Mouse (Mus musculus): ENCODE results near the gene Gm20388. TPM values are rescaled to one million over a fixed set of nuclear protein-coding genes. Genes with fewer than 3 reads are reported as not detected.

Gm20388 gene
- polyA plus RNA-seq, 1 experiment from 2014 or later: not detected

GRCm38 (mm10) chr8:123415967-123416943, 3505.6 kb downstream of the Gm20388 start:
- 72% methylated on average over 8 of the region's 8 CpGs for WGBS
- Histone ChIP-seq H3K36me3 (peaks cover 12% of the 10 kb centered on the region), H3K9ac (no peak overlapping the region), H3K4me1 (peaks cover 21% of the 10 kb centered on the region), H3K27ac (no peak overlapping the region), H3K4me3 (no peak overlapping the region), H3K27me3 (peaks cover 30% of the 10 kb centered on the region), H3K4me2 (no peak overlapping the region), H3K9me3 (no peaks in the 10 kb centered on the region)
- no peak for ATAC-seq (ENCODE audit: insufficient number of reproducible peaks, insufficient read depth, low FRiP score, low TSS enrichment, low read depth)

DNA sequence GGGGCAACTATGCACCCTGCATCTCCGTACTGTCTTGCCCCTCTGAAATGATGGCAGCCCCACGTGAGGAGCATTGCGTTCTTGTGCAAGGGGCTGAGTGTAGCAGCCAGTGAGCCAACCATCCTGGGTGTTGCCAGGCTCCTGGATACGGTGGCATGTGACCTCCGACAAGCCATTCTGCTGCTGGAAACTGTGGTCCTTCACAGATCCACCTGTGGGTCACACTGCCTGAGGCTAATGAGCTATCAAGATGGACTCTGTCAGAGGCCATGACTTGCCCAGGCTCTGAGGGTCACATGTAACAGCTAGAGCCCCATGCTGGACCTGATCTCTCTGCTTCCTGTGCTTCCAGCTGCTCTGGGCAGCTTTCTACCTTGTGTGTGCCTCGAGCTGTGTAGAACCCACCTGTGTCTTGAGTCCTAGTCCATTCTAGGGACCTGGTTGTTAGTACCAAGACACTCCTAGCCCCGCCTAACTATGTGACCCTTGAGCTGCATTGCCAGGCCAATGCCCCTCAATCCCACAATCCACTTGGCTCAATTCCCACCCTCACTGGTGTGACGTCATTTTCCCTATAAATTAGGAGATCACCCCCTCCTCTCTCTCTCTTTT, 3506.4 kb downstream of the Gm20388 start:
- Histone ChIP-seq H3K9me3 (no peaks in the 10 kb centered on the region), H3K27me3 (peaks cover 22% of the 10 kb centered on the region), H3K9ac (no peak overlapping the region), H3K4me2 (no peak overlapping the region), H3K36me3 (peaks cover 13% of the 10 kb centered on the region), H3K27ac (no peak overlapping the region), H3K4me1 (peaks cover 14% of the 10 kb centered on the region), H3K4me3 (no peak overlapping the region)
- ATAC-seq (ENCODE audit: insufficient number of reproducible peaks, insufficient read depth, low FRiP score, low TSS enrichment, low read depth): no peak
- WGBS: 77% methylated on average over 8 of the region's 8 CpGs

DNA sequence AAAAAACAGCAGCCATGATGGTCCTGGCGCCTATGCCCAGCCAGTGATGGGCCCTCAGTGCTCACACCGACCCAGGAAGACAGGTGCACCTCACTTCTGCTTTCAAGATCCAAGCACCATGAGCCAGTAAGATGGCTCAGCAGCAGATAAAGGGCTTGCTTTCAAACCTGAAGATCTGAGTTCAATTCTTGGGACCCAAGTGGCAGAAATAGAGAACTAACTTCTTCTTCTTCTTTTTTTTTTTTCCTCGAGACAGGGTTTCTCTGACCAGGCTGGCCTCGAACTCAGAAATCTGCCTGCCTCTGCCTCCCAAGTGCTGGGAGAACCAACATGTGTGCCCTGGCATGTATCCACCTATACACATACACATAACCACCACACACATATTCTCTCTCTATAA, 3509.1 kb downstream of the Gm20388 start:
- H3K4me1 ChIP-seq: peaks cover 6% of the 10 kb centered on the region
- H3K9me3 ChIP-seq: no peaks in the 10 kb centered on the region
- no peak for ATAC-seq (ENCODE audit: insufficient number of reproducible peaks, insufficient read depth, low FRiP score, low TSS enrichment, low read depth)
- no peak overlapping the region for H3K4me2 ChIP-seq
- H3K27me3 ChIP-seq: no peaks in the 10 kb centered on the region
- no peak overlapping the region for H3K27ac ChIP-seq
- 88% methylated on average over 4 of the region's 4 CpGs for WGBS
- peaks cover 13% of the 10 kb centered on the region for H3K36me3 ChIP-seq
- no peak overlapping the region for H3K4me3 ChIP-seq
- no peak overlapping the region for H3K9ac ChIP-seq

DNA sequence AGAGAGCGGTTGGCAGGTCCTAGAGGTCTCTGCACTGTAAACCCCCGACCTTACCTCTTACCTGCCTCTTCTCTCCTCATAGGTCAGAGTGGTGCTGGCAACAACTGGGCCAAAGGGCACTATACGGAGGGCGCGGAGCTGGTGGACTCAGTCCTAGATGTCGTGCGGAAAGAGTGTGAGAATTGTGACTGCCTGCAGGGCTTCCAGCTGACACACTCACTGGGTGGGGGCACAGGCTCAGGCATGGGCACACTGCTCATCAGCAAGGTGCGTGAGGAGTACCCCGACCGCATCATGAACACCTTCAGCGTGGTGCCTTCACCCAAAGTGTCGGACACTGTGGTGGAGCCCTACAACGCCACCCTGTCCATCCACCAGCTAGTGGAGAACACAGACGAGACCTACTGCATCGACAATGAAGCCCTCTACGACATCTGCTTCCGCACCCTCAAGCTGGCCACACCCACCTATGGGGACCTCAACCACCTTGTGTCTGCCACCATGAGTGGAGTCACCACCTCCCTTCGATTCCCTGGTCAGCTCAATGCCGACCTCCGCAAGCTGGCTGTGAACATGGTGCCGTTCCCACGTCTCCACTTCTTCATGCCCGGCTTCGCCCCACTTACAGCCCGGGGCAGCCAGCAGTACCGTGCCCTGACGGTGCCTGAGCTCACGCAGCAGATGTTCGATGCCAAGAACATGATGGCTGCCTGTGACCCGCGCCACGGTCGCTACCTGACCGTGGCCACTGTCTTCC, 3510.1 kb downstream of the Gm20388 start:
- Histone ChIP-seq H3K4me3 (no peak overlapping the region), H3K27ac (no peak overlapping the region), H3K27me3 (no peaks in the 10 kb centered on the region), H3K9ac (no peak overlapping the region), H3K4me2 (no peak overlapping the region), H3K4me1 (peaks cover 6% of the 10 kb centered on the region), H3K9me3 (no peaks in the 10 kb centered on the region), H3K36me3 (peaks cover 13% of the 10 kb centered on the region)
- no peak for ATAC-seq (ENCODE audit: insufficient number of reproducible peaks, insufficient read depth, low FRiP score, low TSS enrichment, low read depth)
- 89% methylated on average over 34 of the region's 34 CpGs for WGBS

DNA sequence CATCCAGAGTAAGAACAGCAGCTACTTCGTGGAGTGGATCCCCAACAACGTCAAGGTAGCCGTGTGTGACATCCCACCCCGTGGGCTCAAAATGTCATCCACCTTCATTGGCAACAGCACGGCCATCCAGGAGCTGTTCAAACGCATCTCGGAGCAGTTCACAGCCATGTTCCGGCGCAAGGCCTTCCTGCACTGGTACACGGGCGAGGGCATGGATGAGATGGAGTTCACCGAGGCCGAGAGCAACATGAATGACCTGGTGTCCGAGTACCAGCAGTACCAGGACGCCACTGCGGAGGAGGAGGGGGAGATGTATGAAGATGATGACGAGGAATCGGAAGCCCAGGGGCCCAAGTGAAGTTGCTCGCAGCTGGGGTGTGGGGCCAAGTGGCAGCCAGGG, 3510.7 kb downstream of the Gm20388 start:
- Histone ChIP-seq H3K27ac (no peak overlapping the region), H3K36me3 (peaks cover 13% of the 10 kb centered on the region), H3K4me3 (no peak overlapping the region), H3K9ac (no peak overlapping the region), H3K9me3 (no peaks in the 10 kb centered on the region), H3K27me3 (no peaks in the 10 kb centered on the region), H3K4me1 (peaks cover 6% of the 10 kb centered on the region), H3K4me2 (no peak overlapping the region)
- 88% methylated on average over 19 of the region's 19 CpGs for whole genome bisulfite sequencing
- ATAC-seq (ENCODE audit: insufficient number of reproducible peaks, insufficient read depth, low FRiP score, low TSS enrichment, low read depth): no peak

- Histone ChIP-seq H3K4me3 (peak overlapping the region; percentile 23; the same call in 1 of the 2 replicates), H3K9me3 (peaks cover 6% of the 10 kb centered on the region), H3K9ac (0 out of 2 replicates have a peak overlapping the region, but pooled peaks have one; percentile 46), H3K27ac (no peak overlapping the region), H3K27me3 (no peaks in the 10 kb centered on the region), H3K36me3 (peaks cover 13% of the 10 kb centered on the region), H3K4me1 (peaks cover 6% of the 10 kb centered on the region), H3K4me2 (peak overlapping the region; percentile 49)
- no peak for ATAC-seq (ENCODE audit: insufficient number of reproducible peaks, insufficient read depth, low FRiP score, low TSS enrichment, low read depth)
- 16% methylated on average over 17 of the region's 17 CpGs for WGBS
Observed at GRCm38 (mm10) chr8:123422056-123422780, 3511.6 kb downstream of the Gm20388 start.

DNA sequence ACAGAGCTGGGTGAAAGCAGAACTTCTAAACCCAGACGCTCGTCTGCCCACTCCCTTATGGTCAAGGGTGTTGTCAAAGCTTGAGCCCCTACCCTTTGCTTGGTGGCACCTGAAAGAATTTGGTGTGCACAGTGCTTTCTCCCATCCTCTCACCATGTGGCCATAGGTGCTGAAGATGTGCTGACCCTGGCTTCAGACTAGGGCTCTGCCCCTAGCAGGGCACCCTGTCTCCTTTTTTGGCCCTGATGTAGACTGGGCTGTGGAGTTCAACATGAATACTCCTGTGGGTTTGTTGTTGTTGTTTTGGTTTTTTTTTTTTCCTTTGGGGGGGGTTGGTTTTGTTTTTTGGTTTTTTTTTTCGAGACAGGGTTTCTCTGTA, 3512.1 kb downstream of the Gm20388 start:
- Histone ChIP-seq H3K4me1 (peaks cover 6% of the 10 kb centered on the region), H3K27ac (no peak overlapping the region), H3K36me3 (peaks cover 13% of the 10 kb centered on the region), H3K4me2 (peak overlapping the region; percentile 49), H3K9ac (no peak overlapping the region), H3K27me3 (no peaks in the 10 kb centered on the region), H3K9me3 (peaks cover 12% of the 10 kb centered on the region), H3K4me3 (no peak overlapping the region)
- no peak for ATAC-seq (ENCODE audit: insufficient number of reproducible peaks, insufficient read depth, low FRiP score, low TSS enrichment, low read depth)
- 19% methylated on average over 3 of the region's 3 CpGs for WGBS

- peak within 1 kb of the TSS; percentile 23; the same call in 1 of the 2 replicates for H3K4me3 ChIP-seq
- H3K36me3 ChIP-seq: peaks cover 13% of the 10 kb centered on the region
- 0 out of 2 replicates have a peak within 1 kb of the TSS, but pooled peaks have one; percentile 46 for H3K9ac ChIP-seq
- peak within 1 kb of the TSS; percentile 49 for H3K4me2 ChIP-seq
- H3K9me3 ChIP-seq: peaks cover 19% of the 10 kb centered on the region
- H3K27me3 ChIP-seq: no peaks in the 10 kb centered on the region
- 57% methylated on average over 7 of the region's 7 CpGs for WGBS
- H3K27ac ChIP-seq: no peak within 1 kb of the TSS
- no peak for ATAC-seq (ENCODE audit: insufficient number of reproducible peaks, insufficient read depth, low FRiP score, low TSS enrichment, low read depth)
- peaks cover 6% of the 10 kb centered on the region for H3K4me1 ChIP-seq
Observed at GRCm38 (mm10) chr8:123423441-123423840, 3512.8 kb downstream of the Gm20388 start, which contains the start of gene Def8. Gene Def8, plus strand, starts transcription at chr8:123423527.

GRCm38 (mm10) chr8:123426511-123427509, 3516.2 kb downstream of the Gm20388 start:
- 95% methylated on average over 27 of the region's 27 CpGs for WGBS

DNA sequence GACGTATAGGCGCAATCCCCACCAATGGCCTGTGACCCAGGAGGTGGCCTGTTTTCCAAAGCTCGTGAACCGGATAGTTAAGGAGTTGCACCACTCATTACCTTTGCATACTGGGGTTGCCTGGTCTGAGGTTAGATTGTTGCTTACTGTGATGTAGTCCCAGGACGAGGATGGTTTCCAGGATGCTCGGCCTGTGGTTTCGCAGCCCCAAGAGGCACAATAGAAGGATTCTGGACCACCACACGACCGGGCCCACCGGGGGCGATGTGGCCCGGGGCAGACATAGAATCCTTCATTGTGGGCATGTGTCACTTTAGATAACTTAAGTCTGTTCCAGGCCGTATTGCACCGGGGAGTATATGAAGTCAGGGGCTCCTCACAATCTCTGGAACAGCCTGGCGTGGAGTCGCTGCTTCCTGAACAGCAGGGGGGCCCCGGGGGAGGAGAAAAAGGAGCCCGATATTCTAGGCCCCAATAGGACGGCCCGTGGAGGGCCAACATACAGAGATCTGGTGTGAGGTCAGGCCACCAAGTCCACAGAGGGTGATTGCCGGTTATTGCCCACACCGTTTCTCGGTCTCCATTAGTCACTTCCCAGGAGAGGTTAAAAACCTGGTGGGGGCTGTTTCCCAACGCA, 3517.1 kb downstream of the Gm20388 start:
- WGBS: 95% methylated on average over 24 of the region's 24 CpGs
- Histone ChIP-seq H3K4me2 (no peak overlapping the region), H3K27me3 (no peaks in the 10 kb centered on the region), H3K4me1 (no peaks in the 10 kb centered on the region), H3K9me3 (peaks cover 50% of the 10 kb centered on the region), H3K9ac (no peak overlapping the region), H3K4me3 (no peak overlapping the region), H3K36me3 (no peaks in the 10 kb centered on the region), H3K27ac (no peak overlapping the region)
- no peak for ATAC-seq (ENCODE audit: insufficient number of reproducible peaks, insufficient read depth, low FRiP score, low TSS enrichment, low read depth)

More at GRCm38 (mm10) chr8:123426511-123427509, 3516.2 kb downstream of the Gm20388 start:
- Histone ChIP-seq H3K36me3 (no peaks in the 10 kb centered on the region), H3K27me3 (no peaks in the 10 kb centered on the region), H3K4me1 (peaks cover 6% of the 10 kb centered on the region), H3K27ac (no peak overlapping the region), H3K4me3 (no peak overlapping the region), H3K9ac (no peak overlapping the region), H3K9me3 (peaks cover 41% of the 10 kb centered on the region), H3K4me2 (no peak overlapping the region)
- ATAC-seq (ENCODE audit: insufficient number of reproducible peaks, insufficient read depth, low FRiP score, low TSS enrichment, low read depth): no peak
